Mouse (Mus musculus) stomach, postnatal 0 days (tissue): ENCODE results near the gene Bphl.

Experiments
- CTCF ChIP-seq: IDR thresholded peaks from 2 replicates; pipeline ENCODE4 v1.5.1; 2016; ENCODE audit warnings: antibody characterized with exemption, low read depth, mild to moderate bottlenecking, moderate library complexity
- EP300 ChIP-seq: optimal IDR thresholded peaks from 2 replicates; pipeline ENCODE3; 2016; ENCODE audit warnings: antibody characterized with exemption

DNA sequence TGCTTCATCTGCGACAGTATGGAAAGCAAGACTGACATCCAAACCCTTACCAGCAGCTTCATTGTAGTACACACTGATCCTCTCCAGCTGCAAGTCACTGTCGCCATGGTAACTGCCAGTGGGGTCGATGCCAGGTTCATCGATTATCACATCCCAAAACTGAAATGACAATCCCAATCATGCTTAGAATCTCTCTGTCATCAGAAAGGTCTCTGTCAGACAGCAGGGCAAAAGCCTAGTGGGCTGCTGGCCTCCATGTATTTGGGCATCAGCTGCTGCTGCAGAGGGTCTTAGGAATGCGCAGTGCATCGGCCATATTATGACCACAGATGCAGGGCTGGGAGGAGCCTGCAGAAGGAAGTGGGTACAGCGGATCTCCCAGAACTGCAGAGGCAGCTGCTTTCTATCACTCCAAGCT, 51.5 kb downstream of the Bphl start:
- TF ChIP-seq CTCF = no peak
- no peak for TF ChIP-seq EP300
